Mouse (Mus musculus) neutrophil, adult 5-6 weeks (primary cell): ENCODE data around the gene Zfp712. TPM values are rescaled to one million over a fixed set of nuclear protein-coding genes. Genes with fewer than 3 reads are reported as not detected.
A peak's percentile ranks its signal among the peaks of the same experiment; 100 is the strongest.

Source experiments
- ATAC-seq: fragments of 151-379, 151-347 bp; 2 replicates; pipeline ENCODE4 v1.8.0; 2017; ENCODE audit warnings: mild to moderate bottlenecking, moderate TSS enrichment; ENCODE audit not compliant: insufficient number of reproducible peaks, poor library complexity, low FRiP score, severe bottlenecking; ENCODE audit errors: extremely low read depth
- total RNA-seq: library from RNA; stranded (forward); fragments of 200-1000 nt; gene quantifications from 2 replicates; pipeline ENCODE4 v1.2.3, GENCODE M21; 2017

Gene Zfp712
- 8.8 and 11.2 TPM in 2 replicates for total RNA-seq

DNA sequence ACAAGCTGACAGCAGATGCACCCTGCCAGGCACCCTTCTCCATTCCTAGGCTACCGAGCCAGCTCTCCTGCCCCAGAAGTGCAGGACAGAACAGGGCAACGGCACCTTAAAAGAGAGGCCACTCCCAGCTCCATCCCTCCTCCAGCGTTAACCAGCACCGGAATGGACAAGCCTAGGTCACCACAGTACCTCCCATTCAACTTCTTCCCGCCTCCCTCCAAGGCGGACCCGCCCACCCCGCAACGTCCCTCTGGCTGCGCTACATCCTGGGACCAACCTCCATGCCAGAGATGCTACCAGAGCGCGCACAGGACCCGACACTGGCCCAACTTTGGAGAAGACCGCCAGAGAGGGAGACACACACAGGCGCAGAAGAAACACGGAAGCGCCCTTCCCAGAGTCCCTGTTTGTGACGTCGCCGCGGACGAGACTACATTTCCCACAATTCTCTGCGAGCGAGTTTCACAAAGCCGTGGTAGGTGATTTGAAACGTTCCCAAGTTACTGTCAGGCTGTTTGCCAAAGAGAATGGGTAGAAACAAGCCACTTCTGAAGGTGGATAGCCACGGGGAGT lies at the start of gene Zfp712:
Gene Zfp712 (minus strand): TSS at position 385 of the 573 bp plus-strand sequence.
- peak; percentile 92 for ATAC-seq

DNA sequence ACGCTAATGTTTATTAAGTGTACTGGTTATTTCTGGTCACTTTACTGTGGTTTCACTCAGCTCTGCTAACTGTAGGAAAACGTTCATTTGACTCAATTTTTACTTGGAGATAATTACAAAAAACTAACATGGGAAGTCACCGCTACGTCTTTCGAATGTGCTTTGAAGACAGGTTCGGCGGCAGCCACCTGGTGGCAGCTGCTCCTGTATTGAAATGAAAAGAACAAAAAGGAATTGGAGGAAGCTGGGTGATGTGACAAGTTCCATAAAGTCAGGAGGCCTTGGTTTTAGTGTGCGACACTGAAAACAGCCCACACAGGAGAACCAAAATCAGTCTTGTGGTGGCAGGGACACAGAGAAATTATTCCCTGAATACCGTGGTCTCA lies 47.8 kb upstream of the Zfp712 start:
- peak; percentile 63 for ATAC-seq

DNA sequence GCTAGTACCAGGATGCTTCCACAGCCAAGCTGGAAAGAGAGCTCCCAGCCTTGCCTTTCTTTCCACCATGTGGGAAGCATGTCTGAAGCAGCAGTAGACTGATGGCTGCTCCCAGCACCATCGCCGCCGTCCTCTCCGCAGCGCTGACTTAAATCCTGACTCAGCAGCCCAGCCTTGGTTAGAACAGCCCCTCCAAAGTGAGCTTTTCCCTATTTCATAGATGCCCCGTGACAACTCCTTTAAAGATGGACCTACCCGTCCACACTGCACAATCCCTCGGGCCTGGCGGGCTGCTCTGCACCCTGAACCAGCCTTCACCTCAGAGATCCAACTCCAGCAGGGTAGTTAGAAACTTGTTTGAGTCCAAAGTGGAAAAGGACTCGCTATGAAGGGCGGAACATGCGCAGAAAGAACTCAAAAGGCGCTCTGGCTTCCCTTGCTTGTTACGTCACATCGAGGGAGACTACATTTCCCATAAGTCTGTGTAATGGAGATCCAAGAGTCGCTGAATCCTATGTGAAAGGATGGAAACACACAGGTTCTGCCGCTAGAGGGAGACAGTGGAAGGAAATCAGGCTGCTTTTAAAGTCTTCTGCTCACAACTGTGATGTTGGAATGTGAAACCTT lies 47.3 kb upstream of the Zfp712 start, which contains the start of gene Gm28557:
Gene Gm28557 (minus strand): TSS at position 411 of the 627 bp plus-strand sequence.
- peak; percentile 98 for ATAC-seq

DNA sequence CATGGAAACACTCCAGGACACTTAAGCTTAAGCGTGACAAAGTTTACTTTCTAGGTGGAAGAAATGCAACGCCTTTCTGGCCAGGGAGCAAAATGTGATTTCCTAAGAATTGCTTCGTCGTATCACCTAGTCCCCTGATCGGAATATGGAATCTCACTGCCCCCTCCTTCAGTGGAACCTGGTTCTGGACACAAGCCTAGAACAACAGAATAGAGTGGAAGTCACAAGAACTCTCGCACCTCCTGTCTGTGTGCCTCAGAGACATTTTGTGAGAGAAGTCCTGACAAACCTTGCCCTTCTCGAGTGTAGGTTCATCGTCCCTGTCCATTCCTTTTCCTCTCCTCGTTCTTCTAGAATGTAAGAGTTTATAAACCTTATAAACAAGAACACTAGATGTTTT lies 46.7 kb upstream of the Zfp712 start:
- ATAC-seq: no peak

DNA sequence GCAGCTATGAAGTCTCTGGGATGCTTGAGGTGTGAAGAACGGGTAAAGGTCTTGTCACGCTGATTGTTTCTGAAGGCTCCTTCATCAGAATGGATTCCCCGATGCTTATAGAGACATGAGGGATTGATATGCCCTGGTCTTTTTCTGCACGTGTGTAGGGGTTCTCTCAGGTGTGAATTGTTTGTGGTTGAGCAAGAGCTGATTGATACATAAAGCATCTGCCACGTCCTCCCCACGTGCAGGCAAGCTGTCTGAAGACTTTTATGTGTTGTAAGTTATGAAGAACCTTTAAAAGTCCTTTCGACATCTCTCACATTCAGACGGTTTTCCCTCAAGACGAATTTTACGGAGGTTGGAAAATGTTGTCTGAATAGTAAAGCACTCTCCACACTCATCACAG lies 36.9 kb upstream of the Zfp712 start, which contains the start of gene Zfp708:
Gene Zfp708 (minus strand): TSS at position 101 of the 400 bp plus-strand sequence.
- ATAC-seq: no peak

DNA sequence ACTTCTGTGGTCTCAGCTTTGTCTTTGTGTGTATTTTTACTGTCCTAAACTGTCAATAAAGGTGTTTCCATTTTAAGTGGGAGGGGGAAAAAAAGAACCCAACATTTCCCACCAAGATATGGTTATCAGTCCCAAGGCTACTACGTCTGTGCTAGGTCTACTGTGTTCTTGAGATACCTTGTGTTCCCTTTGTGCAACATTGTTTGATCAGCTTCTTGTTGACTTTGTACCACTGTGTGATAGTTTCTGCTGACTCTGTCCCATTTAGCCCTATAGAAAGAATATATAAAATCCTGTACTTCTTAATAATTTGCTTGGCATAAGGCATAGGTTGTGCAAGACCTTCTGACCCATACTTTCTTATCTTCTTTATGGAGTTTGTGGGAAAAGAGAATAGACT lies 29.2 kb upstream of the Zfp712 start:
- ATAC-seq: no peak

DNA sequence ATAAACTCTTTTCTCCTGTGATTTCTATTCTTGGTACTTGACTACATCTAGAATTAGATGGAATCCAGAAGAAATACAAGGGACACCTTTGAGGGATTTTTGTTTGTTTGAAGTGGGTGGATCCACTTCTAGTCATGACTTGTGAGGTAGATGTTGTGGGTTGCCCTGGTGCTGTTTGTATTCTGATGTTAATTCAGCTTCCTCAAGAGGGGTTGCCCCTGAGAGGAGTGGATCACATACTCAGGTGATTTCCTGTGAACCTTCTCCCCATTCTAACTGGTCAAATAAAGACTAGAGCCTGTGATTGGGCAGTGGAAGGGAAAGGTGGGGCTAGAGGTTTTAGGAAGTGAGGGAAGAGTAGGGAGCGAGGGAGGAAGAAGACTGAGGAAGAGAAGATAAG lies 21.0 kb upstream of the Zfp712 start:
- no peak for ATAC-seq

DNA sequence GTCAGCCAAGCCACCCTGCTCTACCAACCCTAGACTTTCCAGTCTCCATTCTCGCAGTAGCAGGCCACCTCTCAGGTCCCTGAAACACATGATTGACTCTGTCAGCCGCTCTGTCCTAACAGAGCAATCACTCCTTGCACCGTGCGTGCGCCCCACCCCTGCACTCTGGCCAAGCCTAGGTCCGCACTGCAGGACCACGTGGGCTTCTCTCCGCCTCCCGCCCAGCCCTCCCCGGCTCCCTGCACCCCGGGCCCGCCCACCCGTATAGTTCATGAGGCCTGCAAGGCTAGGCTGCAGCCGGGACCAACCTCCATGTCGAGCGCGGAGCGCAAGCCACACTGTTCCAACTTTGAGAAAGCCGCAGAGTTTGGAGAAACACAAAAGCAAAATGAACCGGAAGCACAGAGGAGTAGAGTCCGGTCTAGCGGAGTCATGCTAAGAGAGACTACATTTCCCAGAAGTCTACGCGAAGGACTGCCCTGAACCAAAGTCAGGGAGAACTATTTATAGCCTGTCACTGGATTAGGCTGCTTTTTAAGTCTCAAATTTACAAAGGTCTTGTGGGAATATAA lies 20.3 kb upstream of the Zfp712 start:
- ATAC-seq: peak; percentile 83

DNA sequence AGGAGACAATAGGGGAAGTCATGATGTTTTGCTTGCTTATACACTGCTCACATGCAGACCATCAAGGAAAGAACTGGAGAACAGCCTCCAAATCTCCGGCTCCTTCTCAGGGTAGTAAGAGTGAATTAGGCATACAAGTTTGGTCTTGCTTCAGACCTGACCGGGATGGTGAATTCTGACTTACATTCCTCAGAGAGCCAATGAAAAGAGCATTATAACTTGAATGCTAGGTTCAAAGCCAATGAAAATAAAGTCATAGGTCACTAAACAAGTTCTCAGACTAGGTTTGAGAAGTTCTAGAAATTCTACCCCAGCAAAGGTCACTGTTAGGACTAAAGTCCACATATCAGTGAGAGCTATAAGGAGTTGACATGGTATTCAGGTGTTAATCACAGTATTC lies 16.3 kb upstream of the Zfp712 start:
- ATAC-seq: no peak

DNA sequence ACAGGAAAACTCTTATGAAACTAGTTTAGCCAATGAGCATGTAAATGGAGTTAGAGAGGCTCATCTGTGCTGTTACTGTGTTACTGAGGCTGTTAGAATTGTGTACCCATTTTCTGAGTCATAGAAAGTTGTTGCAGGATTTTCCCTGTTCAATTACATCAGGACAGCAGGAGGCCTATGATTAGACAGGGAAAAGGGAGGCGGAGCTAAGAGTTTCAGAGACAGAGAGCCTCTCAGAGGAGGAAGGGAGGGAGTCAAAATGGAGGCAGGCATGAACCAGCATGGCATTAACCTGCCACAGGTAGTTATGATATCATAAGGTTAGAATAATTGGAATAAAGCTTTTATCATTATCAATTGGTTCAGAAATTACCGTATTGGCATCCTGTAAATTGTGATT lies 11.8 kb upstream of the Zfp712 start:
- no peak for ATAC-seq

DNA sequence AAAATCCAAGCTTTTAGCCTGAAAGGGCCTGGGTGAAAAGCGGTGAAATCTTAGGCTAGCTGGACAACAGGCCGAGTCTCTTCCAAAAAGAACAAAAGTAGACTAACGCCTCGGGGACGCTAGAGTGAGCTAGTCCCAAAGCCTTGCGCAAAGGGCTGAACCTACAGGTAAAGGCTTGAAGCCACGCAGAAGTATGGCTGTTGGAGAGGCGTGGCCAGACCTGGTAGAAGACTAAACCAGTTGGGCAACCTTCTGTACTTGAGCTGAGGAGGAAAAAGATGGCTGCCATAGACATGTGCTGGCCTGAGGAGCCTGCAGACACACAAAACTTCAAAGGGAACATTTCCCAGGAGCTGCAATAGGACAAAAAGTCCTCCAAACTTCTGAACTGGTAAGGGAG lies 4.4 kb upstream of the Zfp712 start:
- no peak for ATAC-seq

DNA sequence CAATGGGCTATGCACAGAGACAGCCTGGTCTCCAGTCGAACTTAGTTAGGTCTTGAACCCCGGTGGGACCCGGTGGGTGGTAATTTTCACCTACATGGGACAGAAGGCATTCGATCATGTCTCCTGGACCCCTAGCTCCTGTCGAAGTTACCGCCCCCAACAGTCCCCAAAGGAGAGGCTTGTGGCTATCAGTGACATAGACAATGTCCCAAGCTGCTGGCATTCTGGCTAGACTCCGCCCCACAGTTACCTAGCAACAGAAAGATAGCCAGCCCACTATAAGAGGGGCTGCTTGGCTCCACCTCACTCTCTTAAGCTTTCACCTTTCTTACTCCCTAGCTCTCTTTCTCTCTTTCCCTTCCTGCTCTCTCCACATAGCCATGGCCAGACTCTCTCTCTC lies 1.5 kb upstream of the Zfp712 start:
- ATAC-seq: no peak

DNA sequence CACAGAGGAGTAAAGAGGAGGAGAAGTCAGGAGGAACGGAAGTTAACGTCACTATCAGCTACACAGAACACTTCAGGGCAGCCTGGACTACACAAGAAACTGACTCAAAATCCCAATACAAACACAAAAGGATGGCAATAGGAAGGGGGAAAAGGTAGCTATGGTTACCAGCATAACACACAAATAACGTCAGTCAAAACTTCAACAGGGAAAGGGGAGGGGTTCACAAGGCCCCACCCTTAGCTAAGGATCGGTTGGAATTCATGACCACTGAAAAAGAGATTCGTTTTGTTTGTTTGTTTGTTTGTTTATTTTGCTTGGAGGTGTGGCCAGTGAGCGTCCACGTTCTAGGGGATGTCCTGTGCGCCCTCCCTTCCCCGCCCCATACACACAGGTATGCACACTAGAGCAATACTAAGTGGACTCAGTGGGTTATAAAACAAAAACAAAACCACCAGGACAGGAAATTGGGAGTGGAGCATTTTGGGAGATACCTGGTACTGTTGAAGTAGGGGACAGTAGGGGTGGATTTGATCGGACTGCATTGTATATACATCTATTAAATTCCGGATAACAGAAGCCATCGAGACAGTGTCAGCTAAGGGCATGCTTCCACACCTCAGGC lies 697 bp downstream of the Zfp712 start:
- ATAC-seq: no peak

Other genes with a start within 250 kb of the Zfp712 start
- gene Gm10767, start 156.3 kb downstream of the Zfp712 start, total RNA-seq: 0.98 and 4.5 TPM in 2 replicates
- gene Zfp708, start 36.8 kb upstream of the Zfp712 start, total RNA-seq: 4.1 and 4.2 TPM in 2 replicates
- 0.98 and 5.4 TPM in 2 replicates for gene Gm28557, start 47.4 kb upstream of the Zfp712 start, total RNA-seq
- gene Rslcan18, start 55.1 kb upstream of the Zfp712 start, total RNA-seq: 1.3 and 1.8 TPM in 2 replicates
- 4.2 and 4.3 TPM in 2 replicates for gene Zfp759, start 60.5 kb upstream of the Zfp712 start, total RNA-seq
- 13.0 and 14.3 TPM in 2 replicates for gene Rsl1, start 112.0 kb upstream of the Zfp712 start, total RNA-seq
- gene Zfp455, start 133.3 kb upstream of the Zfp712 start, total RNA-seq: 2.4 and 2.8 TPM in 2 replicates
- gene Zfp458, start 217.3 kb upstream of the Zfp712 start, total RNA-seq: 4.8 and 7.2 TPM in 2 replicates
- 3.8 and 4.4 TPM in 2 replicates for gene Zfp457, start 245.3 kb upstream of the Zfp712 start, total RNA-seq